Mouse (Mus musculus) 3T3-L1 (cell line): ENCODE data around the gene Tut7.
"Not testable (repeated sequence)": the region's sequence is repeated elsewhere in the genome, so short reads cannot be mapped to it uniquely, and the experiment has no call there.

Source experiments
- DNase-seq: peaks from one replicate; pipeline ENCODE4 v3.0.0-alpha.2; 2015; ENCODE audit warnings: low read depth, low spot score

Gene Tut7

GRCm38 (mm10) chr13:59822507-59823462 lies at the start of gene Tut7:
Tut7 (minus strand) TSS chr13:59823147.
- peak; percentile 89 for DNase-seq

- no peak for DNase-seq
Observed at GRCm38 (mm10) chr13:59872446-59872845, 49.5 kb upstream of the Tut7 start.

- DNase-seq, result no peak
Observed at GRCm38 (mm10) chr13:59870004-59870403, 47.1 kb upstream of the Tut7 start.

- DNase-seq, result no peak
Observed at GRCm38 (mm10) chr13:59868011-59868649, 45.2 kb upstream of the Tut7 start.

- no peak for DNase-seq
Observed at GRCm38 (mm10) chr13:59867103-59867502, 44.2 kb upstream of the Tut7 start.

GRCm38 (mm10) chr13:59859515-59859914 lies 36.6 kb upstream of the Tut7 start:
- peak; percentile 57 for DNase-seq

GRCm38 (mm10) chr13:59856286-59857070 lies 33.5 kb upstream of the Tut7 start:
- DNase-seq, result peak; percentile 75

- no peak for DNase-seq
Observed at GRCm38 (mm10) chr13:59853471-59853870, 30.5 kb upstream of the Tut7 start.

GRCm38 (mm10) chr13:59850373-59850772 lies 27.4 kb upstream of the Tut7 start:
- no peak for DNase-seq

- no peak for DNase-seq
Observed at GRCm38 (mm10) chr13:59844661-59845060, 21.7 kb upstream of the Tut7 start.

GRCm38 (mm10) chr13:59843976-59844375 lies 21.0 kb upstream of the Tut7 start:
- no peak for DNase-seq

- peak; percentile 93 for DNase-seq
Observed at GRCm38 (mm10) chr13:59842226-59843210, 19.6 kb upstream of the Tut7 start.

- DNase-seq, result not testable (repeated sequence)
Observed at GRCm38 (mm10) chr13:59841761-59842160, 18.8 kb upstream of the Tut7 start.

- peak; percentile 91 for DNase-seq
Observed at GRCm38 (mm10) chr13:59840429-59841169, 17.7 kb upstream of the Tut7 start.

GRCm38 (mm10) chr13:59839356-59839755 lies 16.4 kb upstream of the Tut7 start:
- DNase-seq, result no peak

- no peak for DNase-seq
Observed at GRCm38 (mm10) chr13:59838464-59838863, 15.5 kb upstream of the Tut7 start.

GRCm38 (mm10) chr13:59836811-59837210 lies 13.9 kb upstream of the Tut7 start:
- no peak for DNase-seq

- no peak for DNase-seq
Observed at GRCm38 (mm10) chr13:59836101-59836798, 13.3 kb upstream of the Tut7 start.

- DNase-seq, result peak; percentile 79
Observed at GRCm38 (mm10) chr13:59834786-59835452, 12.0 kb upstream of the Tut7 start.
